10 mouse cellular contexts compared by ENCODE assay signal in genomic region chr16:15386241-15386574, GRCm38 (mm10).
DNase-seq lines count a peak whose midpoint lies in the region; ATAC-seq lines count a peak whose summit lies in the region.
"Had no signal": no experiment of that assay in that cellular context is flagged by ENCODE, and none has a peak within 500 bp of the region (broad histone marks: within the 10 kb centered on the region; RNA-seq: fewer than 3 reads in every experiment).

No protein-coding gene starts in this region.

- no peak overlapping the region for H3K4me3 ChIP-seq in limb, embryonic 12.5 days (replicated peaks)
- H3K4me3 ChIP-seq in limb, embryonic 10.5 days, result no peak overlapping the region
- no peak overlapping the region for H3K4me3 ChIP-seq in hindbrain, embryonic 14.5 days (replicated peaks; ENCODE audit: low read length)
- H3K4me3 ChIP-seq: neural tube, embryonic 13.5 days had no signal

- intact Hi-C loops in left cerebral cortex, postnatal 4 days (cut with DNase I), result no loop called here

- peak; percentile 11 to 12 for DNase-seq in cerebellum, postnatal 10 days
- no peak for DNase-seq in cerebellum, adult 9-11 months
- no peak for DNase-seq in limb, embryonic 10.5 days (ENCODE audit: low spot score)
- peak; percentile 25 for DNase-seq in left cerebral cortex, postnatal 4 days
- peak; percentile 77 for DNase-seq in telencephalon, adult 2 months (ENCODE audit: low read depth, low spot score)
- DNase-seq in adrenal gland, adult 8-10 months, result no peak
- DNase-seq in hindbrain, embryonic 14.5 days (ENCODE audit: low spot score), result no peak
- DNase-seq: kidney, postnatal 25 days had no signal

- H3K9ac ChIP-seq in limb, embryonic 12.5 days (replicated peaks), result no peak overlapping the region
- no peak overlapping the region for H3K9ac ChIP-seq in hindbrain, embryonic 14.5 days
- H3K9ac ChIP-seq: neural tube, embryonic 13.5 days had no signal

- no peaks in the 10 kb centered on the region for H3K36me3 ChIP-seq in limb, embryonic 12.5 days
- no peaks in the 10 kb centered on the region for H3K36me3 ChIP-seq in limb, embryonic 10.5 days
- H3K36me3 ChIP-seq in hindbrain, embryonic 14.5 days (replicated peaks; ENCODE audit: control insufficient read depth, insufficient read depth), result no peaks in the 10 kb centered on the region
- H3K36me3 ChIP-seq: neural tube, embryonic 13.5 days had no signal

- H3K4me2 ChIP-seq in limb, embryonic 12.5 days, result no peak overlapping the region
- H3K4me2 ChIP-seq in hindbrain, embryonic 14.5 days (replicated peaks), result no peak overlapping the region
- H3K4me2 ChIP-seq: neural tube, embryonic 13.5 days had no signal

- WGBS in limb, embryonic 12.5 days, result 45% methylated on average over 1 of the region's 1 CpGs
- 97% methylated on average over 1 of the region's 1 CpGs for WGBS in limb, embryonic 10.5 days
- 63% methylated on average over 1 of the region's 1 CpGs for WGBS in hindbrain, embryonic 14.5 days

- H3K27me3 ChIP-seq in limb, embryonic 12.5 days, result no peaks in the 10 kb centered on the region
- H3K27me3 ChIP-seq in limb, embryonic 10.5 days (ENCODE audit: low read depth, poor library complexity, severe bottlenecking), result no peaks in the 10 kb centered on the region
- no peaks in the 10 kb centered on the region for H3K27me3 ChIP-seq in hindbrain, embryonic 14.5 days (ENCODE audit: control insufficient read depth, insufficient read depth, low read length)
- H3K27me3 ChIP-seq: neural tube, embryonic 13.5 days had no signal

- peak overlapping the region; percentile 41; the same call in 1 of the 2 replicates for H3K27ac ChIP-seq in limb, embryonic 12.5 days
- H3K27ac ChIP-seq in limb, embryonic 10.5 days, result no peak overlapping the region
- H3K27ac ChIP-seq in hindbrain, embryonic 14.5 days, result no peak overlapping the region
- H3K27ac ChIP-seq: neural tube, embryonic 13.5 days had no signal

- H3K4me1 ChIP-seq in limb, embryonic 12.5 days (replicated peaks), result no peaks in the 10 kb centered on the region
- no peaks in the 10 kb centered on the region for H3K4me1 ChIP-seq in limb, embryonic 10.5 days
- no peaks in the 10 kb centered on the region for H3K4me1 ChIP-seq in hindbrain, embryonic 14.5 days (replicated peaks; ENCODE audit: control insufficient read depth, insufficient read depth, low read length)
- H3K4me1 ChIP-seq: neural tube, embryonic 13.5 days had no signal

- ATAC-seq in limb, embryonic 12.5 days (ENCODE audit: insufficient number of reproducible peaks, insufficient read depth, low FRiP score, low TSS enrichment, low read depth), result peak; percentile 52; the same call in 1 of the 2 replicates
- no peak for ATAC-seq in hindbrain, embryonic 14.5 days (ENCODE audit: low FRiP score)

- H3K9me3 ChIP-seq in limb, embryonic 12.5 days, result no peaks in the 10 kb centered on the region
- no peaks in the 10 kb centered on the region for H3K9me3 ChIP-seq in limb, embryonic 10.5 days (replicated peaks)
- H3K9me3 ChIP-seq in hindbrain, embryonic 14.5 days (ENCODE audit: control insufficient read depth, low read length), result 0 out of 2 replicates have a peak, but pooled peaks cover under 1% of the 10 kb centered on the region
- H3K9me3 ChIP-seq: neural tube, embryonic 13.5 days had no signal

Comparison
In these comparisons a context has a peak if more than half of its experiments do, and no peak if none do; other contexts are left out.
1. DNase-seq: peak in cerebellum, postnatal 10 days (2 of 2), left cerebral cortex, postnatal 4 days (single experiment) and telencephalon, adult 2 months (single experiment); none in cerebellum, adult 9-11 months (single experiment), limb, embryonic 10.5 days (single experiment), adrenal gland, adult 8-10 months (single experiment) and hindbrain, embryonic 14.5 days (single experiment).